Mouse (Mus musculus): Measurements from ENCODE around the gene Krtap10-4. TPM values are rescaled to one million over a fixed set of nuclear protein-coding genes. Genes with fewer than 3 reads are reported as not detected.

The Krtap10-4 gene
- total and polyA plus RNA-seq, 2 experiments from 2014 or later = 0.27 TPM; not detected in 1

DNA sequence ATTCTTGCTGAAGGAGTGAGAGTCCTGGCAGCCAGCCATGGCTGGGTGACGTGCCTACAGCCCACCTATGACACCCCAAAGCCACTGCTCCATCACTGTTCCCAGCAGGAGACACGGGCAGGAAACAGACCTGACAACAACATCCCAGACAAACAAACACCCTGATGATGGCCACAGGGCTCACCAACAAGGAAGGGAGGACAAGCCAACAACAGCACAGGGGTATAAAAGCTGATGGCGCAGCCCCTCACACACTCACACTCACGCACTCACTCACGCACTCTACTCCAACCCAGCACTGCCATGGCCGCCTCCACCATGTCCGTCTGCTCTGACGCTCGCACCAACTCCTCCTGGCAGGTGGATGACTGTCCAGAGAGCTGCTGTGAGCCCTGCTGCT is 25.7 kb upstream of the Krtap10-4 start, which contains the start of gene Gm10318:
TSS of gene Gm10318 (plus strand) at position 301 of the 400 bp plus-strand sequence.
- no peak within 1 kb of the TSS for H3K27ac ChIP-seq (ENCODE audit: low read depth, low read length)
- ATAC-seq (ENCODE audit: low FRiP score) = no peak
- H3K9ac ChIP-seq (replicated peaks; ENCODE audit: low read length, poor library complexity, severe bottlenecking) = no peak within 1 kb of the TSS
- H3K36me3 ChIP-seq (ENCODE audit: insufficient read depth, low read length) = no peaks in the 10 kb centered on the region
- H3K4me2 ChIP-seq (ENCODE audit: low read depth, low read length, poor library complexity, severe bottlenecking) = no peak within 1 kb of the TSS
- H3K9me3 ChIP-seq (ENCODE audit: low read length) = no peaks in the 10 kb centered on the region
- no peak within 1 kb of the TSS for H3K4me3 ChIP-seq (ENCODE audit: low read depth, low read length)
- H3K4me1 ChIP-seq (ENCODE audit: insufficient read depth, low read length) = no peaks in the 10 kb centered on the region
- WGBS = 75% methylated on average over 9 of the region's 9 CpGs
- no peak for TF ChIP-seq CTCF (IDR thresholded peaks at IDR 0.05)
- DNase-seq (ENCODE audit: low spot score) = no peak
- no peaks in the 10 kb centered on the region for H3K27me3 ChIP-seq (ENCODE audit: insufficient read depth, low read length)

DNA sequence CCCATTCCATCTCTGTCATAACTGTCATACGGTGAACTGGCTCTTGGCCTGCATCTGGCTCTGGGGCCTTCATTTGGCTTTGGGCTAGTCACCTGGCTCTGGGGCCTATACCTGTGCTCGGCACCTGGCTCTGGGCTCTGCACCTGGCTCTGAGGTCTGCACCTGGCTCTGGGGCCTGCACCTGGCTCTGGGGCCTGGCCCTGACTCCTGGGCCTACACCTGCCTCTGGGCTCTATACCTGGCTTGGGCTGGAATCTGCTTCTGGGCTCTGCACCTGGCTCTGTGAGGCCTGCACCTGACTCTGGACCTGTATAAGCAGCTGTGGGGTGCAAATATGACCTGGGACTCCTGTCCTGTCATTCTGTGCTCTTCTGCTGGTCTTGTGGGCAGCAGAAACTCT is 20.6 kb upstream of the Krtap10-4 start:
- no peak for TF ChIP-seq CTCF (IDR thresholded peaks at IDR 0.05)
- H3K27ac ChIP-seq (ENCODE audit: low read depth, low read length) = no peak overlapping the region
- H3K9ac ChIP-seq (replicated peaks; ENCODE audit: low read length, poor library complexity, severe bottlenecking) = no peak overlapping the region
- no peak overlapping the region for H3K4me3 ChIP-seq (ENCODE audit: low read depth, low read length)
- no peak for ATAC-seq (ENCODE audit: low FRiP score)
- H3K4me2 ChIP-seq (ENCODE audit: low read depth, low read length, poor library complexity, severe bottlenecking) = no peak overlapping the region
- 82% methylated on average over 2 of the region's 2 CpGs for WGBS
- H3K9me3 ChIP-seq (ENCODE audit: low read length) = peaks cover 16% of the 10 kb centered on the region; the same call in 1 of the 2 replicates
- H3K4me1 ChIP-seq (ENCODE audit: insufficient read depth, low read length) = no peaks in the 10 kb centered on the region
- H3K27me3 ChIP-seq (ENCODE audit: insufficient read depth, low read length) = no peaks in the 10 kb centered on the region
- no peak for DNase-seq (ENCODE audit: low spot score)
- no peaks in the 10 kb centered on the region for H3K36me3 ChIP-seq (ENCODE audit: insufficient read depth, low read length)

DNA sequence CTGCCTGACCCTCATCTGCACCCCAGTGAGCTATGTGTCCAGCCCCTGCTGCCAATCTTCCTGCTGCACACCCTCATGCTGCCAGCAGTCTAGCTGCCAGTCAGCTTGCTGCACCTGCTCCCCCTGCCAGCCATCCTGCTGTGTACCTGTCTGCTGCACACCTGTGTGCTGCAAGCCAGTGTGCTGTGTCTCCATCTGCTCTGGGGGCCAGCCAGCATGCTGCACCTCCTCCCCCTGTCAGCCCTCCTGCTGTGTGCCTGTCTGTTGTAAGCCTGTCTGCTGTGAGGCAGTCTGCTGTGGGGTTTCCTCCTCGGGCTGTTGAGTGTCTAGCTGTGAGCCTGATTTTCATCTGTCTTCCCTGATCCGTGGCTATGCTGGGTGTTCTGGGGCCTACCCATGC is 20.1 kb upstream of the Krtap10-4 start:
- no peak for TF ChIP-seq CTCF (IDR thresholded peaks at IDR 0.05)
- H3K4me1 ChIP-seq (ENCODE audit: insufficient read depth, low read length) = no peaks in the 10 kb centered on the region
- no peak overlapping the region for H3K9ac ChIP-seq (replicated peaks; ENCODE audit: low read length, poor library complexity, severe bottlenecking)
- no peak overlapping the region for H3K27ac ChIP-seq (ENCODE audit: low read depth, low read length)
- no peak overlapping the region for H3K4me2 ChIP-seq (ENCODE audit: low read depth, low read length, poor library complexity, severe bottlenecking)
- peaks cover 16% of the 10 kb centered on the region; the same call in 1 of the 2 replicates for H3K9me3 ChIP-seq (ENCODE audit: low read length)
- ATAC-seq (ENCODE audit: low FRiP score) (no peak), DNase-seq (ENCODE audit: low spot score) (no peak)
- no peaks in the 10 kb centered on the region for H3K36me3 ChIP-seq (ENCODE audit: insufficient read depth, low read length)
- WGBS = 8% methylated on average over 2 of the region's 2 CpGs
- no peak overlapping the region for H3K4me3 ChIP-seq (ENCODE audit: low read depth, low read length)
- no peaks in the 10 kb centered on the region for H3K27me3 ChIP-seq (ENCODE audit: insufficient read depth, low read length)

DNA sequence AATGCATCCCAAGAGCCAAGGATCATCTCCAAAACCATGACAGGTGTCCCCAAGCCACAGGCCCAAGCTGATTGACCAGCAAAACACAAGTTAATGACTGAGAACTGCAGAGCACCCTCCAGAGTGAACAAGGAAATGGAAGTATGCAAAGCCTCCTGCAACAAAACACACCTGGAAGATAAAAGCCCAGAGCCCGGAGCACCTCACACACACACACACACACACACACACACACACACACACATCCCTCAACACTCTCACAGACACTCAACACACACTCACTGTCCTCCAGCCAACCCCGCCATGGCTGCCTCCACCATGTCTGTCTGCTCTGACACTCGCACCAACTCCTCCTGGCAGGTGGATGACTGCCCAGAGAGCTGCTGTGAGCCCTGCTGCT is 19.6 kb upstream of the Krtap10-4 start, which contains the start of gene Gm36176:
TSS of gene Gm36176 (plus strand) at position 301 of the 400 bp plus-strand sequence.
- WGBS = 79% methylated on average over 1 of the region's 3 CpGs
- ATAC-seq (ENCODE audit: low FRiP score) = no peak
- H3K9me3 ChIP-seq (ENCODE audit: low read length) = peaks cover 16% of the 10 kb centered on the region; the same call in 1 of the 2 replicates

DNA sequence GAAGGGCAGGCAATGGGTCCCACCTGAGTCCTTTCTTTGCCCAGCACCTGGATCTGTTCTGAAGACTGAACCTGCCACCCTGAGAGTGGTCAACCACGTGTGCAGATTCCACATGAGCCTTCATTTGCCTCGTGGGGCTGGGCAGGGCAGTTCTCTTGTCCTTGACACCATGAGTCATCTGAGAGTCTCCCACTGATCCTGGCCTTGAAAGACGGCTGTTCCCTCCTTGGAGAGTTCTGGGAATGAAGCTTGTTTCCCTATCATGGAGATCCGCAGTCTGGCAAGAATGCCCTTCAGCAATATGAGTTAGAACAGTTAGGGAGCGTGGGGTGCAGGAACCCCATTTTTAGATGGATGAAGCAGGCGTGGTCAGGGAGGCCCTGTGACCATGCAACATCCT is 12.1 kb upstream of the Krtap10-4 start:
- 85% methylated on average over 6 of the region's 6 CpGs for WGBS
- ATAC-seq (ENCODE audit: low FRiP score) (no peak), DNase-seq (ENCODE audit: low spot score) (no peak)
- no peak overlapping the region for H3K4me2 ChIP-seq (ENCODE audit: low read depth, low read length, poor library complexity, severe bottlenecking)
- no peak overlapping the region for H3K4me3 ChIP-seq (ENCODE audit: low read depth, low read length)
- H3K4me1 ChIP-seq (ENCODE audit: insufficient read depth, low read length) = no peaks in the 10 kb centered on the region
- H3K27ac ChIP-seq (ENCODE audit: low read depth, low read length) = no peak overlapping the region
- no peaks in the 10 kb centered on the region for H3K27me3 ChIP-seq (ENCODE audit: insufficient read depth, low read length)
- peaks cover 10% of the 10 kb centered on the region; the same call in 1 of the 2 replicates for H3K9me3 ChIP-seq (ENCODE audit: low read length)
- no peaks in the 10 kb centered on the region for H3K36me3 ChIP-seq (ENCODE audit: insufficient read depth, low read length)
- H3K9ac ChIP-seq (replicated peaks; ENCODE audit: low read length, poor library complexity, severe bottlenecking) = no peak overlapping the region
- no peak for TF ChIP-seq CTCF (IDR thresholded peaks at IDR 0.05)

More for the DNA sequence above, 19.6 kb upstream of the Krtap10-4 start, which contains the start of gene Gm36176:
- Histone ChIP-seq H3K9ac (replicated peaks; ENCODE audit: low read length, poor library complexity, severe bottlenecking) (no peak within 1 kb of the TSS), H3K4me2 (ENCODE audit: low read depth, low read length, poor library complexity, severe bottlenecking) (no peak within 1 kb of the TSS), H3K27me3 (ENCODE audit: insufficient read depth, low read length) (no peaks in the 10 kb centered on the region), H3K36me3 (ENCODE audit: insufficient read depth, low read length) (no peaks in the 10 kb centered on the region), H3K27ac (ENCODE audit: low read depth, low read length) (no peak within 1 kb of the TSS), H3K4me3 (ENCODE audit: low read depth, low read length) (no peak within 1 kb of the TSS), H3K4me1 (ENCODE audit: insufficient read depth, low read length) (no peaks in the 10 kb centered on the region)
- DNase-seq (ENCODE audit: low spot score) = no peak
- no peak for TF ChIP-seq CTCF (IDR thresholded peaks at IDR 0.05)

DNA sequence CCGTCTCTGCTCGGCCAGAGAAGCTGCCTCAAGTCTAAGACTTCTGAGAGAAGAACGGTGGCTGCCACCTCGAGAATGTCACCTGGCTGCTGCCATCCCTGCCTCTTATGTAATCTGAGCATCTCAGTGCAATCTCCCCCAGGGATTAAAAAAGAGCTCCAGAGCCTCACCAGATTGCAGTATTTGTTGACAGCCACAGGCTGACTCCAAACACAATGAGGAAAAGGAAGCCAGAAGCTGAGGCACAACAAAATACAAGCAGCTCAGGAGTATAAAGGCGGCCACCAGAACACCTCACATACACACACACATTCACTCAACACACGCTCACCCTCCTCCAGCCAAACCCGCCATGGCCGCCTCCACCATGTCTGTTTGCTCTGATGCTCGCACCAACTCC is 8.8 kb upstream of the Krtap10-4 start, which contains the start of gene Krtap10-10:
TSS of gene Krtap10-10 (plus strand) at position 301 of the 400 bp plus-strand sequence.
- no peak within 1 kb of the TSS for H3K9ac ChIP-seq (replicated peaks; ENCODE audit: low read length, poor library complexity, severe bottlenecking)
- H3K4me3 ChIP-seq (ENCODE audit: low read depth, low read length) = no peak within 1 kb of the TSS
- H3K27ac ChIP-seq (ENCODE audit: low read depth, low read length) = no peak within 1 kb of the TSS
- H3K36me3 ChIP-seq (ENCODE audit: insufficient read depth, low read length) = no peaks in the 10 kb centered on the region
- H3K9me3 ChIP-seq (ENCODE audit: low read length) = no peaks in the 10 kb centered on the region
- no peaks in the 10 kb centered on the region for H3K4me1 ChIP-seq (ENCODE audit: insufficient read depth, low read length)
- ATAC-seq (ENCODE audit: low FRiP score) = no peak
- H3K4me2 ChIP-seq (ENCODE audit: low read depth, low read length, poor library complexity, severe bottlenecking) = no peak within 1 kb of the TSS
- WGBS = 73% methylated on average over 9 of the region's 9 CpGs
- TF ChIP-seq CTCF (IDR thresholded peaks at IDR 0.05) = no peak
- no peak for DNase-seq (ENCODE audit: low spot score)
- H3K27me3 ChIP-seq (ENCODE audit: insufficient read depth, low read length) = no peaks in the 10 kb centered on the region

Data from midbrain, postnatal 0 days (tissue).